Mouse (Mus musculus) heart, postnatal 10 days (tissue): ENCODE measurements around the gene Sh2d5. TPM values are rescaled to one million over a fixed set of nuclear protein-coding genes. Genes with fewer than 3 reads are reported as not detected.
A peak's percentile ranks its signal among the peaks of the same experiment; 100 is the strongest.

Experiments
- DNase-seq, 2 experiments: peaks; one replicate each; pipeline ENCODE4 v3.0.0; 2021
- intact Hi-C: fragments of 180-260 bp; cut with DNase I; formaldehyde crosslinking; loops from one replicate; pipeline ENCODE4 v1.15.1; 2025
- total RNA-seq, 2 experiments: library from RNA; stranded (reverse); gene quantifications; 2 replicates each; pipeline ENCODE4 v1.2.3; 2021

Gene Sh2d5
- under 1 TPM; 0.17 TPM for total RNA-seq

- intact Hi-C loops: no loop called here
- DNase-seq: peak; percentile 51
Measured at GRCm38 (mm10) chr4:138250088-138250960, at the start of gene Sh2d5, which contains the start of gene Kif17. Gene Sh2d5, plus strand, starts transcription at chr4:138250403. Gene Kif17, plus strand, starts transcription at chr4:138250435.

- DNase-seq: no peak
- intact Hi-C loops: no loop called here
Measured at GRCm38 (mm10) chr4:138200769-138201168, 49.4 kb upstream of the Sh2d5 start.

GRCm38 (mm10) chr4:138201696-138202095, 48.5 kb upstream of the Sh2d5 start:
- DNase-seq: no peak
- intact Hi-C loops: no loop called here

GRCm38 (mm10) chr4:138210116-138210515, 40.1 kb upstream of the Sh2d5 start:
- intact Hi-C loops: no loop called here

GRCm38 (mm10) chr4:138213861-138214260, 36.3 kb upstream of the Sh2d5 start:
- no peak for DNase-seq
- intact Hi-C loops: no loop called here

More at GRCm38 (mm10) chr4:138210116-138210515, 40.1 kb upstream of the Sh2d5 start:
- no peak for DNase-seq

GRCm38 (mm10) chr4:138215671-138216199, 34.5 kb upstream of the Sh2d5 start:
- intact Hi-C loops: no loop called here
- DNase-seq: no peak

- DNase-seq: peak; percentile 81 to 89
- intact Hi-C loops: no loop called here
Measured at GRCm38 (mm10) chr4:138216200-138216890, 33.9 kb upstream of the Sh2d5 start, which contains the start of gene Hp1bp3. Gene Hp1bp3, plus strand, starts transcription at chr4:138216296.

GRCm38 (mm10) chr4:138216891-138217392, 33.3 kb upstream of the Sh2d5 start:
- intact Hi-C loops: no loop called here
- peak; percentile 98 to 99 for DNase-seq

- intact Hi-C loops: no loop called here
- DNase-seq: peak in 1 of 2 experiments; percentile 61
Measured at GRCm38 (mm10) chr4:138217441-138217840, 32.8 kb upstream of the Sh2d5 start.

GRCm38 (mm10) chr4:138217951-138218685, 32.1 kb upstream of the Sh2d5 start:
- DNase-seq: no peak
- intact Hi-C loops: no loop called here

- intact Hi-C loops: no loop called here
- no peak for DNase-seq
Measured at GRCm38 (mm10) chr4:138219331-138219730, 30.9 kb upstream of the Sh2d5 start.

GRCm38 (mm10) chr4:138220761-138221160, 29.4 kb upstream of the Sh2d5 start:
- DNase-seq: no peak
- intact Hi-C loops: no loop called here

- intact Hi-C loops: no loop called here
- no peak for DNase-seq
Measured at GRCm38 (mm10) chr4:138221406-138221805, 28.8 kb upstream of the Sh2d5 start.

GRCm38 (mm10) chr4:138222396-138222795, 27.8 kb upstream of the Sh2d5 start:
- intact Hi-C loops: no loop called here

GRCm38 (mm10) chr4:138223623-138224022, 26.6 kb upstream of the Sh2d5 start:
- intact Hi-C loops: no loop called here
- no peak for DNase-seq

More at GRCm38 (mm10) chr4:138222396-138222795, 27.8 kb upstream of the Sh2d5 start:
- DNase-seq: no peak

- peak in 1 of 2 experiments; percentile 12 for DNase-seq
Measured at GRCm38 (mm10) chr4:138246756-138247665, 3.2 kb upstream of the Sh2d5 start.

GRCm38 (mm10) chr4:138251819-138252218, 1.6 kb downstream of the Sh2d5 start:
- intact Hi-C loops: no loop called here

More at GRCm38 (mm10) chr4:138246756-138247665, 3.2 kb upstream of the Sh2d5 start:
- intact Hi-C loops: no loop called here

GRCm38 (mm10) chr4:138252231-138252630, 2.0 kb downstream of the Sh2d5 start:
- intact Hi-C loops: no loop called here

More at GRCm38 (mm10) chr4:138251819-138252218, 1.6 kb downstream of the Sh2d5 start:
- peak; percentile 9 to 25 for DNase-seq

GRCm38 (mm10) chr4:138257116-138257687, 7.0 kb downstream of the Sh2d5 start:
- intact Hi-C loops: no loop called here
- DNase-seq: no peak

More at GRCm38 (mm10) chr4:138252231-138252630, 2.0 kb downstream of the Sh2d5 start:
- DNase-seq: no peak
